Mouse (Mus musculus) kidney, adult 10 weeks (tissue): ENCODE results near the gene Tmem11. TPM values are rescaled to one million over a fixed set of nuclear protein-coding genes. Genes with fewer than 3 reads are reported as not detected.

ENCODE experiments used
- polyA plus RNA-seq: library from polyadenylated mRNA; stranded (reverse); fragments of 350-450 nt; fragmentation: Illumina TruSeq; extraction: RNeasy Lipid Tissue Mini Kit (QIAGEN cat#74804); gene quantifications from one replicate; pipeline ENCODE4 v1.2.3, GENCODE M21; 2014; ENCODE audit warnings: low read depth, low replicate concordance

Tmem11 gene
- 11.4 TPM for polyA plus RNA-seq

GRCm38 (mm10) chr11:60878675-60879294, at the start of gene Tmem11:
TSS of gene Tmem11 (minus strand) at chr11:60879272.

GRCm38 (mm10) chr11:60914491-60914890, 35.4 kb upstream of the Tmem11 start, which contains the start of gene Natd1:
TSS of gene Natd1 (minus strand) at chr11:60914750.

GRCm38 (mm10) chr11:60830433-60831052, 48.5 kb downstream of the Tmem11 start, which contains the start of gene Dhrs7b:
TSS of gene Dhrs7b (plus strand) at chr11:60830631.

Other genes starting within 250 kb of the Tmem11 start
- 0.08 TPM for gene Llgl1, start 179.5 kb downstream of the Tmem11 start, polyA plus RNA-seq
- gene Flii, start 152.0 kb downstream of the Tmem11 start, polyA plus RNA-seq: 3.8 TPM
- 0.49 TPM for gene Mief2, start 150.9 kb downstream of the Tmem11 start, polyA plus RNA-seq
- gene Top3a, start 101.9 kb downstream of the Tmem11 start, polyA plus RNA-seq: 2.3 TPM
- 15.0 TPM for gene Smcr8, start 101.7 kb downstream of the Tmem11 start, polyA plus RNA-seq
- 46.4 TPM for gene Shmt1, start 67.6 kb downstream of the Tmem11 start, polyA plus RNA-seq
- gene Dhrs7b, start 48.6 kb downstream of the Tmem11 start, polyA plus RNA-seq: 3.2 TPM
- gene Natd1, start 35.5 kb upstream of the Tmem11 start, polyA plus RNA-seq: 2.3 TPM
- gene Map2k3, start 52.8 kb upstream of the Tmem11 start, polyA plus RNA-seq: 7.4 TPM
- gene Kcnj12, start 143.3 kb upstream of the Tmem11 start, polyA plus RNA-seq: 0.32 TPM
- gene Tnfrsf13b, start 247.5 kb upstream of the Tmem11 start, polyA plus RNA-seq: 0.28 TPM